Mouse (Mus musculus): ENCODE measurements around the gene 2010106E10Rik. TPM values are rescaled to one million over a fixed set of nuclear protein-coding genes. Genes with fewer than 3 reads are reported as not detected.

Gene 2010106E10Rik
- total RNA-seq (2021), result not detected
- long read RNA-seq, experiment 1, result 0 reads
- long read RNA-seq, experiment 2, result 0 reads

- no peak for DNase-seq (ENCODE audit: low spot score in 2 of 2)
Observed at GRCm38 (mm10) chrX:112494974-112495373, at the start of gene 2010106E10Rik. Gene 2010106E10Rik (plus strand): TSS chrX:112495274.

GRCm38 (mm10) chrX:112505651-112506050, 10.6 kb downstream of the 2010106E10Rik start:
- no peak for DNase-seq (ENCODE audit: low spot score in 2 of 2)

GRCm38 (mm10) chrX:112524755-112525154, 29.7 kb downstream of the 2010106E10Rik start:
- DNase-seq (ENCODE audit: low spot score in 2 of 2), result no peak

- no peak for DNase-seq (ENCODE audit: low spot score in 2 of 2)
Observed at GRCm38 (mm10) chrX:112543115-112543514, 48.0 kb downstream of the 2010106E10Rik start.

GRCm38 (mm10) chrX:112567716-112568115, 72.6 kb downstream of the 2010106E10Rik start:
- no peak for DNase-seq (ENCODE audit: low spot score in 2 of 2)

GRCm38 (mm10) chrX:112600511-112601305, 105.6 kb downstream of the 2010106E10Rik start, which contains the start of gene Zfp711:
Gene Zfp711 (plus strand): TSS chrX:112600526.
- DNase-seq (ENCODE audit: low spot score in 2 of 2), result peak in 1 of 2 experiments; percentile 3

- DNase-seq (ENCODE audit: low spot score in 2 of 2), result no peak
Observed at GRCm38 (mm10) chrX:112601306-112602120, 106.4 kb downstream of the 2010106E10Rik start.

Other genes starting within 250 kb of the 2010106E10Rik start
- gene Apool, start 183.9 kb upstream of the 2010106E10Rik start, total RNA-seq (2021), result 10 to 100 TPM; 42.4 to 43.5 TPM
- not detected for gene Satl1, start 88.5 kb upstream of the 2010106E10Rik start, total RNA-seq (2021)
- gene Zfp711, start 105.3 kb downstream of the 2010106E10Rik start, total RNA-seq (2021), result 1 to 10 TPM; 3.3 to 5.1 TPM
- under 1 TPM in 1 of 2 experiments, not detected in 1; 0.08 TPM for gene Pof1b, start 203.4 kb downstream of the 2010106E10Rik start, total RNA-seq (2021)

Measured in adrenal gland, postnatal 4 days (tissue).